ENCODE assay signal across 25 mouse cellular contexts in the genomic region with DNA sequence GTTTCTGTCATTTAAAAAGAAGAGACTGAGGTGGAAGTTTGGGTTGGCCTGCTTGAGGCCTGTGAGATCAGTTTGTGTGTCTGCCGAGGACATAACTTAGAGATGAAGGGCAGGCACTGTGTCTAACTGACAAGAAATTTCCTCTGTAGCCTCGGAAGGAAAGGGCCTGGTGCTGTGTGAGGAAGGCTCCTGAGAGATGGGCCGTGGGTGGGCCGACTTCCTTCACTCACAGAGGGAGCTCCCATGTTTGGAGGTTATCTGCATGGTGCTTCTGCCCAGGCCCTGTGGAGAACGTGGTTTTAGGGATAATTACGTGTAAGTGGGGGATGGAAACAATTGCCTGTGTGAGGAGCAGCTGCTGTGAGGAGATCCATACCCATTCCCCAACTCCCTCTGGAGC. TPM values are rescaled to one million over a fixed set of nuclear protein-coding genes. Genes with fewer than 3 reads are reported as not detected.
DNase-seq lines count a peak whose midpoint lies in the region; ATAC-seq and TF ChIP-seq lines count a peak whose summit lies in the region.
"Had no signal": no experiment of that assay in that cellular context is flagged by ENCODE, and none has a peak within 500 bp of the region (broad histone marks: within the 10 kb centered on the region; RNA-seq: fewer than 3 reads in every experiment).

No protein-coding gene starts in this region.

- ATAC-seq in kidney, embryonic 14.5 days (ENCODE audit: low FRiP score, low TSS enrichment), result no peak
- ATAC-seq in megakaryocyte, adult 5-6 weeks (ENCODE audit: poor library complexity, severe bottlenecking), result no peak
- ATAC-seq: forebrain, embryonic 15.5 days; midbrain, embryonic 13.5 days; Patski had no signal

- 0 out of 2 replicates have a peak, but pooled peaks cover 1% of the 10 kb centered on the region for H3K79me2 ChIP-seq in heart, adult 2 months (replicated peaks; ENCODE audit: control insufficient read depth, insufficient read depth, low read length)

- TF ChIP-seq POLR2A in heart, adult 2 months (IDR thresholded peaks at IDR 0.05; ENCODE audit: insufficient read depth, low read depth, low read length), result no peak
- TF ChIP-seq POLR2A in kidney, adult 2 months (IDR thresholded peaks at IDR 0.05; ENCODE audit: low read depth, low read length), result no peak

- 0 out of 2 replicates have a peak, but pooled peaks have one; percentile 27 for TF ChIP-seq EP300 in heart, adult 2 months (IDR thresholded peaks at IDR 0.05; ENCODE audit: insufficient read depth, low read depth, low read length)

- H3K4me2 ChIP-seq in kidney, embryonic 14.5 days (replicated peaks; ENCODE audit: low read depth, low read length), result no peak overlapping the region
- H3K4me2 ChIP-seq: embryonic facial prominence, embryonic 13.5 days; forebrain, embryonic 15.5 days; hindbrain, embryonic 14.5 days; limb, embryonic 15.5 days; lung, embryonic 14.5 days; midbrain, embryonic 13.5 days had no signal

- H3K4me1 ChIP-seq in heart, adult 2 months (ENCODE audit: control insufficient read depth, insufficient read depth, low read length), result peaks cover 34% of the 10 kb centered on the region
- peaks cover 54% of the 10 kb centered on the region for H3K4me1 ChIP-seq in kidney, adult 2 months (ENCODE audit: control insufficient read depth, insufficient read depth, low read length)
- H3K4me1 ChIP-seq in kidney, embryonic 14.5 days (ENCODE audit: control insufficient read depth, insufficient read depth, low read length), result peaks cover 55% of the 10 kb centered on the region
- peaks cover 41% of the 10 kb centered on the region for H3K4me1 ChIP-seq in megakaryocyte, embryonic 14.5 days
- H3K4me1 ChIP-seq: forebrain, embryonic 15.5 days had no signal

- no peaks in the 10 kb centered on the region for H3K27me3 ChIP-seq in heart, adult 2 months (ENCODE audit: control insufficient read depth, insufficient read depth, low read length)
- H3K27me3 ChIP-seq in kidney, adult 2 months (replicated peaks; ENCODE audit: control insufficient read depth, insufficient read depth, low read length), result no peaks in the 10 kb centered on the region
- no peaks in the 10 kb centered on the region for H3K27me3 ChIP-seq in kidney, embryonic 14.5 days (ENCODE audit: control insufficient read depth, insufficient read depth, low read length)
- peaks cover 2% of the 10 kb centered on the region for H3K27me3 ChIP-seq in megakaryocyte, embryonic 14.5 days (replicated peaks)
- H3K27me3 ChIP-seq: embryonic facial prominence, embryonic 13.5 days; forebrain, embryonic 15.5 days; limb, embryonic 15.5 days; midbrain, embryonic 13.5 days; Patski had no signal

- 34% methylated on average over 6 of the region's 6 CpGs for WGBS in heart, adult 2 months
- WGBS in kidney, adult 2 months, result 52% methylated on average over 6 of the region's 6 CpGs
- WGBS in kidney, embryonic 14.5 days, result 39% methylated on average over 6 of the region's 6 CpGs

- intact Hi-C loops in heart, adult 2 months (cut with DNase I), result no loop called here
- intact Hi-C loops in heart, postnatal 36 days (cut with DNase I), result no loop called here
- intact Hi-C loops in left cerebral cortex, postnatal 4 days (cut with DNase I), result no loop called here

- no peak for DNase-seq in heart, adult 2 months
- DNase-seq in heart, postnatal 36 days, result no peak
- peak; percentile 56 for DNase-seq in kidney, adult 2 months
- DNase-seq in kidney, postnatal 10 days, result peak; percentile 43
- no peak for DNase-seq in left cerebral cortex, postnatal 4 days
- DNase-seq: adrenal gland, postnatal 25 days; cerebellum, adult 18-20 months; cerebellum, postnatal 10 days; gastrocnemius, postnatal 36 days; lung, embryonic 14.5 days; thymus, adult 2 months; thymus, postnatal 36 days had no signal

- TF ChIP-seq CTCF in heart, adult 2 months (IDR thresholded peaks at IDR 0.05), result no peak
- TF ChIP-seq CTCF in kidney, adult 2 months (conservative IDR thresholded peaks at IDR 0.05; ENCODE audit: insufficient read depth, insufficient read length, low read depth, low read length), result no peak

- H3K9ac ChIP-seq in heart, adult 2 months (ENCODE audit: low read depth, low read length), result no peak overlapping the region; the same call in 1 of the 2 replicates
- no peak overlapping the region for H3K9ac ChIP-seq in kidney, embryonic 14.5 days (ENCODE audit: low read depth, low read length)
- H3K9ac ChIP-seq: embryonic facial prominence, embryonic 13.5 days; forebrain, embryonic 15.5 days; hindbrain, embryonic 14.5 days; limb, embryonic 15.5 days; liver, embryonic 14.5 days; lung, embryonic 14.5 days; midbrain, embryonic 13.5 days had no signal

- no peak overlapping the region for H3K4me3 ChIP-seq in heart, adult 2 months
- no peak overlapping the region for H3K4me3 ChIP-seq in kidney, adult 2 months (ENCODE audit: insufficient read depth, low read depth, low read length)
- H3K4me3 ChIP-seq in kidney, embryonic 14.5 days (ENCODE audit: low read length), result no peak overlapping the region
- peak overlapping the region; percentile 14 for H3K4me3 ChIP-seq in megakaryocyte, embryonic 14.5 days (replicated peaks)
- H3K4me3 ChIP-seq: embryonic facial prominence, embryonic 13.5 days; forebrain, embryonic 10.5 days; forebrain, embryonic 15.5 days; limb, embryonic 10.5 days; limb, embryonic 15.5 days; midbrain, embryonic 13.5 days had no signal

- H3K27ac ChIP-seq in heart, adult 2 months, result peak overlapping the region; percentile 64
- peak overlapping the region; percentile 45 for H3K27ac ChIP-seq in kidney, adult 2 months (ENCODE audit: insufficient read depth, low read depth, low read length)
- H3K27ac ChIP-seq in kidney, embryonic 14.5 days (ENCODE audit: low read depth, low read length), result no peak overlapping the region
- H3K27ac ChIP-seq: embryonic facial prominence, embryonic 13.5 days; forebrain, embryonic 10.5 days; forebrain, embryonic 15.5 days; hindbrain, embryonic 14.5 days; limb, embryonic 15.5 days; liver, embryonic 14.5 days; midbrain, embryonic 13.5 days had no signal

- H3K36me3 ChIP-seq in heart, adult 2 months (ENCODE audit: control insufficient read depth, insufficient read depth, low read length), result peaks cover 8% of the 10 kb centered on the region; the same call in 1 of the 2 replicates
- no peaks in the 10 kb centered on the region for H3K36me3 ChIP-seq in kidney, adult 2 months (ENCODE audit: control insufficient read depth, insufficient read depth, low read length)
- H3K36me3 ChIP-seq in kidney, embryonic 14.5 days (ENCODE audit: control insufficient read depth, insufficient read depth, low read length), result no peaks in the 10 kb centered on the region
- H3K36me3 ChIP-seq in megakaryocyte, embryonic 14.5 days (replicated peaks; ENCODE audit: low read length), result peaks cover 4% of the 10 kb centered on the region
- H3K36me3 ChIP-seq: forebrain, embryonic 15.5 days; limb, embryonic 15.5 days; midbrain, embryonic 13.5 days had no signal

- no peaks in the 10 kb centered on the region for H3K9me3 ChIP-seq in kidney, embryonic 14.5 days (ENCODE audit: control insufficient read depth, low read length)
- H3K9me3 ChIP-seq in megakaryocyte, embryonic 14.5 days, result no peaks in the 10 kb centered on the region
- H3K9me3 ChIP-seq: embryonic facial prominence, embryonic 13.5 days; forebrain, embryonic 10.5 days; forebrain, embryonic 15.5 days; limb, embryonic 10.5 days; limb, embryonic 15.5 days; midbrain, embryonic 13.5 days had no signal

RNA-seq across cellular contexts. Expression of a gene that starts 10.6 kb away (rescaled TPM):
- total RNA-seq in heart, adult 2 months (2021), result 10 to 100 TPM; 24.9 to 25.8 TPM
- 16.5 and 34.0 TPM in 2 replicates for polyA plus RNA-seq in heart, adult 2 months (2012; rRNA removed)
- total RNA-seq in heart, postnatal 36 days (2021), result 10 to 100 TPM; 22.2 to 24.0 TPM
- 18.5 and 32.0 TPM in 2 replicates for polyA plus RNA-seq in kidney, adult 2 months (2012; rRNA removed)
- polyA plus RNA-seq in kidney, embryonic 14.5 days (2014; fragmentation: Nextera tagmentation; extraction: Ambion mirVana), result 7.0 and 24.0 TPM in 2 replicates
- polyA plus RNA-seq in megakaryocyte, embryonic 14.5 days (2012; ENCODE audit: insufficient read depth, low replicate concordance), result 7.0 and 12.3 TPM in 2 replicates
- total RNA-seq in megakaryocyte, adult 5-6 weeks (2015), result 5.3 and 8.3 TPM in 2 replicates
- 0.73 and 1.3 TPM in 2 replicates for total RNA-seq in megakaryocyte, adult 5-6 weeks (2017)
- total RNA-seq in left cerebral cortex, postnatal 4 days (2021), result 1 to 10 TPM; 5.2 to 6.8 TPM
- total RNA-seq: MEL had no signal

Comparison
In these comparisons a context has a peak if more than half of its experiments do, and no peak if none do; other contexts are left out.
1. DNase-seq: peak in kidney, adult 2 months (single experiment) and kidney, postnatal 10 days (single experiment); none in heart, adult 2 months (0 of 2), heart, postnatal 36 days (0 of 2) and left cerebral cortex, postnatal 4 days (single experiment).